Mouse (Mus musculus): Measurements from ENCODE around the gene Lrmda. TPM values are rescaled to one million over a fixed set of nuclear protein-coding genes. Genes with fewer than 3 reads are reported as not detected.
"Not testable (repeated sequence)": the region's sequence is repeated elsewhere in the genome, so short reads cannot be mapped to it uniquely, and the experiment has no call there.

The Lrmda gene
- polyA plus RNA-seq, 1 experiment: 20.1 TPM

GRCm38 (mm10) chr14:22783211-22784161, 764.0 kb downstream of the Lrmda start:
- no peak overlapping the region for H3K4me3 ChIP-seq (ENCODE audit: insufficient read depth, low read length)
- no peak for TF ChIP-seq POLR2A (IDR thresholded peaks at IDR 0.05; ENCODE audit: borderline replicate concordance, low read depth, low read length)
- TF ChIP-seq CTCF (IDR thresholded peaks at IDR 0.05; ENCODE audit: low read depth, low read length): no peak
- peaks cover 5% of the 10 kb centered on the region for H3K4me1 ChIP-seq (ENCODE audit: control insufficient read depth, insufficient read depth, low read length)
- H3K27ac ChIP-seq (ENCODE audit: insufficient read depth, low read depth, low read length): no peak overlapping the region

DNA sequence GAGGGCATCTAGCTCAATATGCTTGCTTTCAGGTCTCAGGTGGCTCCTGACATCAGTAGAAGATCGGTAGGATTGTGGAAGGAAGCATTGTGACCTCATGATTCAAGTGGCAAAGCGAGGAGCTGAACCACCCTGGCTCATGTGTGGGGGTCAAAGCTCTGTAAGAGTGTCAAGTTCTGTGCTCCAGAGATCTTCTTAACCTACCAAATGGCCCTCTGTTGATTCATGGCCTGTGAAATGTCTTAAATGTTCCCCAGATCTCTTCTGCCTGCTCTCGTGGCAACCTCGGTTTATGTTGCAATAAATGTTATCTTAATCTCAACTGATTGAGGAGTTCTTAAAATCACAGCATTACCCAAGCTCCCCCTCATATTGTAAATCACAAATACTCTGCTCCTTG, 780.5 kb downstream of the Lrmda start:
- TF ChIP-seq CTCF (IDR thresholded peaks at IDR 0.05; ENCODE audit: low read depth, low read length): no peak
- TF ChIP-seq POLR2A (IDR thresholded peaks at IDR 0.05; ENCODE audit: borderline replicate concordance, low read depth, low read length): no peak
- peak overlapping the region; percentile 99 for H3K27ac ChIP-seq (ENCODE audit: insufficient read depth, low read depth, low read length)
- 0 out of 2 replicates have a peak overlapping the region, but pooled peaks have one; percentile 44 for H3K4me3 ChIP-seq (ENCODE audit: insufficient read depth, low read length)
- peaks cover 21% of the 10 kb centered on the region for H3K4me1 ChIP-seq (ENCODE audit: control insufficient read depth, insufficient read depth, low read length)

DNA sequence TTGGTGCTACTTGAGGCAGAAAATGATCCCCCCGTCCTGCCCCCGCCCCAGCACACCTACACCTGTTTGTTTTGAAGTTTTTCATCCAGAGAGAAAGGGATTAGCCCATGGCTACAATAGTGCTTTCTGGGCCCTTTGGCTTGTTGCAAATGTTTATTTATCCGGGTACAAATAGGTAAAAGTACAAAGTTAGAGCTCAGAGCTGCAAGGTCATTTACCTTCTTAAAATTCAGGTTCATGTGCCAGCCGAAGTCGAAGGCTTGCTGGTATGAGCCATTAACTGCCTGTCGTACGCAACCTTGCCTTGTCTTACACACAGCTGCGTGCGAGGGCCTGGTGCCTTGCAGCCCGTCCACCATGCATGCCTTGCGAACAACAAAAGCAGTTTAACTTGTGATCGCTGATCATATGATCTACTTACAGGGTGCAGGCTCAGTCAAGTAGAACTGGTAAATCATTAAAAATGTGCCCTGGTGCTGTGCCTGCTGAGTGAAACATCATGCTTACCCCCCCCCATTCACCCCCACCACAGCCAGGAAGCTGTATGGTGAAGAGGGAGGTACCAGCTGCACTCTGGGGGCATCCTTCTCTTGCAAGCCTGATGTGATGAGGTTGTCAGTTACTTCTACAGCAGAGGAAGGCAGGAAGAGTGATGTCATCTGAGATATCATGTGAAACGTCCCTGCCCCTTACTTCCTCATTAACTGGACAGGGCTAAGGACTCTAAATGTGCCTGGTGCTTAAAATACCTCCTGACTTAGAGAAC, 781.5 kb downstream of the Lrmda start:
- TF ChIP-seq POLR2A (IDR thresholded peaks at IDR 0.05; ENCODE audit: borderline replicate concordance, low read depth, low read length) (no peak), CTCF (IDR thresholded peaks at IDR 0.05; ENCODE audit: low read depth, low read length) (no peak)
- peak overlapping the region; percentile 99 for H3K27ac ChIP-seq (ENCODE audit: insufficient read depth, low read depth, low read length)
- peak overlapping the region; percentile 44 for H3K4me3 ChIP-seq (ENCODE audit: insufficient read depth, low read length)
- peaks cover 21% of the 10 kb centered on the region for H3K4me1 ChIP-seq (ENCODE audit: control insufficient read depth, insufficient read depth, low read length)

DNA sequence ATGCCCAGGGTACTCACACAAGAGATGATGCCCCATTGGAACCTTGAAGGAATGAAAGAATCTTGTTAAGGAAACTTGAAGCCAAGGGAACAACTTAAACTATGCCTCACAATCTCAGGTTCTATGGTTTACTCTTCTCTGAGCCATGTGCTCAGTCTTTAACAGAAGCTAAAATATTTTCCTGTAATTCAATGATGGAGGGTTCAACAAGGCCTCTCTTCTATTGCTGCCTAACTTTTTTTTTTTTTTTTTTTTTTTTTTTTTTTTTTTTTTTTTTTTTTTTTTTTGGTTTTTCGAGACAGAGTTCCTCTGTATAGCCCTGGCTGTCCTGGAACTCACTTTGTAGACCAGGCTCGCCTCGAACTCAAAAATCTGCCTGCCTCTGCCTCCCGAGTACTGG, 782.2 kb downstream of the Lrmda start:
- H3K27ac ChIP-seq (ENCODE audit: insufficient read depth, low read depth, low read length): peak overlapping the region; percentile 93
- not testable (repeated sequence) for H3K4me3 ChIP-seq (ENCODE audit: insufficient read depth, low read length)

DNA sequence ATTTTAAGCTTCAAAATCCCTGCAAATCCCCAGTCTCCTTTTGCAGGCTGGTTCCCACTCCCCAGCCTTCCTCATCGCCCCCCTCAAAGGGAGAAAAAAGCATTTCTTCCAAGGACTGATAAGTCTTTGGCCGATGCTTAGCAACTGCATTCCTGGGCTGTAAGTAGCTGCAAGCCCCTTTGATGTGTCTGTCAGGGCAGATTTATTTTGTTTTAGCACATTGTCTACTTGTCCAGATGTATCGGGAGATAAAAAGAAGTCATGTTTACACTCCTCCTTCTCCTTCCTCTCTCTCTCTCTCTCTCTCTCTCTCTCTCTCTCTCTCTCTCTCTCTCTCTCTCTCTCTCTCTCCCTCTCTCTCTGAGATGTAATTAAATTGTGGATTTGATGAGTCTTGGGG, 787.8 kb downstream of the Lrmda start:
- TF ChIP-seq CTCF (IDR thresholded peaks at IDR 0.05; ENCODE audit: low read depth, low read length): no peak
- TF ChIP-seq POLR2A (IDR thresholded peaks at IDR 0.05; ENCODE audit: borderline replicate concordance, low read depth, low read length): no peak
- Histone ChIP-seq H3K4me1 (ENCODE audit: control insufficient read depth, insufficient read depth, low read length) (peaks cover 14% of the 10 kb centered on the region), H3K4me3 (ENCODE audit: insufficient read depth, low read length) (no peak overlapping the region), H3K27ac (ENCODE audit: insufficient read depth, low read depth, low read length) (no peak overlapping the region)

More for the DNA sequence above, 782.2 kb downstream of the Lrmda start:
- peaks cover 21% of the 10 kb centered on the region for H3K4me1 ChIP-seq (ENCODE audit: control insufficient read depth, insufficient read depth, low read length)

DNA sequence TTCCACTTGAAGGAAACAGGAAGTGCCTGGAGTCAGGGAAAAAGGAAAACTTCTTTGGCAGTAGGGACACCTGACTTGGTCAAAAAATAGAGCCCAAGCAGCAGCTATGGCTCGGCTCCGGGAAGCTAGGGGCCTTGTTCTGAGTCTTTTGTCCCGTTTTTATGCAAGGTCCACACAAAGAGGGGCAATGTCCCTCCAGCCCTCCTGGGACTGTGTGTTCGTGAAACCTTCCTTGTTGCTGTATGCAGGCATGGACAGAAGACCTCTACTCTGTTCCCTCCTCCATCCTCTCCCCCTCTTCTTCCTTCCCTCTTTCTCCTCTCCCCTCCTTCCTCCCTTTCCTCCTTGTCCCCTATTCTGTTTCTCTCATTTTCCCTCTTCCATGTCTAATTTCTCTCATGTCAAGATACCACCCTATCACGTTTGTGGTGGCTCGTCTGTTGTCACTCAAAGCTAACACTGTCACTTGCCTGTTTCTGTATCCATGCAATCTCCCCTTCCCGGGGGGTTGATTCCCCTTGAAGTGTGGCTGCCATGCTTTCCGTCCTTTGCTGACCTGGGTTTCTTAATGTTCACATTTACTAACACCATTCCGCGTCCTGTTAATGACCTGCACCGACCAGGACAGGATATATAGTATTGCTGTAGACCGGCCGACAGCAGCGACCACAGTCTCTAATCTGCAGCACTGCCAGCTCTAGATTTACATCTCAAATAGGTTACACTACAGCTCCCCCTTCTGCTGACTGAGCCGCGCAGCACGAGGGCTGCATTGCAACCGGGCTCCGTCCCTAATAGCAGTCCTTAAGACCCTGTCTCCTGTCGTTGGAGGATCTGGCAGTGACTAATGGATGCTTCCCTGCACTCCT, 788.4 kb downstream of the Lrmda start:
- H3K27ac ChIP-seq (ENCODE audit: insufficient read depth, low read depth, low read length): no peak overlapping the region
- TF ChIP-seq CTCF (IDR thresholded peaks at IDR 0.05; ENCODE audit: low read depth, low read length): peak; percentile 54
- TF ChIP-seq POLR2A (IDR thresholded peaks at IDR 0.05; ENCODE audit: borderline replicate concordance, low read depth, low read length): no peak
- H3K4me1 ChIP-seq (ENCODE audit: control insufficient read depth, insufficient read depth, low read length): peaks cover 17% of the 10 kb centered on the region
- H3K4me3 ChIP-seq (ENCODE audit: insufficient read depth, low read length): peak overlapping the region; percentile 12; the same call in 1 of the 2 replicates

- H3K4me1 ChIP-seq (ENCODE audit: control insufficient read depth, insufficient read depth, low read length): peaks cover 22% of the 10 kb centered on the region
- no peak overlapping the region for H3K4me3 ChIP-seq (ENCODE audit: insufficient read depth, low read length)
- no peak for TF ChIP-seq CTCF (IDR thresholded peaks at IDR 0.05; ENCODE audit: low read depth, low read length)
- TF ChIP-seq POLR2A (IDR thresholded peaks at IDR 0.05; ENCODE audit: borderline replicate concordance, low read depth, low read length): no peak
- no peak overlapping the region for H3K27ac ChIP-seq (ENCODE audit: insufficient read depth, low read depth, low read length)
Observed at GRCm38 (mm10) chr14:22808595-22809166, 789.2 kb downstream of the Lrmda start.

DNA sequence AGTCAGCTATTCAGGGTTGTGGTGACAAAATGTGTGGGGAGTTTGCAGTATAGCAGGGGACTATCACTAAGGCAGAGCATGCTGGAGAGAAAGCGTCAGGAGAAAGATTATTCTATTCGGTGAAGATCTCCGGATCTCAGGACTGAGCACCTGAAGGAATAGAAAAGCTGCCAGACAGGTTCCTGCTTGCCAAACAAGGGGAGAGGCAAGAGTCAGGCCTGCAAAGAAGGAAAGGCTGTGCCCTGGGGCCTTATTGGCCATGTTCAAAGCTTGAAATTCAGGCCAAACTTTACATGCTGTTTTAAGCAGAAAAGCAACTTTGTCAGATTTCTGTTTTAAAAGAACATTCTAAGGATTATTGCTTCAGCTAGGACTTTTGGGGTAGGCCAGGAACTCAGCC, 789.7 kb downstream of the Lrmda start:
- no peak overlapping the region for H3K4me3 ChIP-seq (ENCODE audit: insufficient read depth, low read length)
- TF ChIP-seq CTCF (IDR thresholded peaks at IDR 0.05; ENCODE audit: low read depth, low read length) (no peak), POLR2A (IDR thresholded peaks at IDR 0.05; ENCODE audit: borderline replicate concordance, low read depth, low read length) (no peak)
- H3K27ac ChIP-seq (ENCODE audit: insufficient read depth, low read depth, low read length): no peak overlapping the region

DNA sequence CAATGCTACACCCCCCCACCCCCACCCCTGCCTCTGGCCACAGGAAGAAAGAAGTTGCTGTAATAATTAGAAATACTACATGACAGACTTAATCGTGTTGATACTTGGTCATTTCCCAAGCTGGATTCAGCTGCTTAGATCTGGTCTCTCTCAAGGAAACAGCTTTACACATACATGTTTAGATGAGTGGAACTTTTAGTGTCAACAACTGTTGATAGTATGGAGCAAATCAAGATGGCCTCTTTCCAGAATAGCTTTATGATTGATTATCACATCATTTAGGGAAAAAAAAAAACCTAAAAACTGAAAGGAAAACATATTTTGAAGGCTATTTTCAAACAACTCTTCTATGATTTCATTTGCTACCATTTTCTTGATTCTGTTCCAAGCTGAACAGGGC, 791.0 kb downstream of the Lrmda start:
- Histone ChIP-seq H3K4me1 (ENCODE audit: control insufficient read depth, insufficient read depth, low read length) (peaks cover 27% of the 10 kb centered on the region), H3K4me3 (ENCODE audit: insufficient read depth, low read length) (no peak overlapping the region), H3K27ac (ENCODE audit: insufficient read depth, low read depth, low read length) (no peak overlapping the region)
- TF ChIP-seq POLR2A (IDR thresholded peaks at IDR 0.05; ENCODE audit: borderline replicate concordance, low read depth, low read length) (no peak), CTCF (IDR thresholded peaks at IDR 0.05; ENCODE audit: low read depth, low read length) (no peak)

More for the DNA sequence above, 789.7 kb downstream of the Lrmda start:
- H3K4me1 ChIP-seq (ENCODE audit: control insufficient read depth, insufficient read depth, low read length): peaks cover 23% of the 10 kb centered on the region
